In genomic region chr15:81032941-81033629, GRCm38 (mm10) we compare ENCODE assay signal across 12 mouse cellular contexts. TPM values are rescaled to one million over a fixed set of nuclear protein-coding genes. Genes with fewer than 3 reads are reported as not detected.
DNase-seq lines count a peak whose midpoint lies in the region; ATAC-seq lines count a peak whose summit lies in the region.
"Had no signal": no experiment of that assay in that cellular context is flagged by ENCODE, and none has a peak within 500 bp of the region (broad histone marks: within the 10 kb centered on the region; RNA-seq: fewer than 3 reads in every experiment).

No protein-coding gene starts in this region.

- no peak overlapping the region for H3K4me3 ChIP-seq in neural tube, embryonic 13.5 days
- H3K4me3 ChIP-seq in neural tube, embryonic 15.5 days (replicated peaks): no peak overlapping the region

- H3K27me3 ChIP-seq in neural tube, embryonic 13.5 days: no peaks in the 10 kb centered on the region
- no peaks in the 10 kb centered on the region for H3K27me3 ChIP-seq in neural tube, embryonic 15.5 days (replicated peaks)

- no peak overlapping the region for H3K4me2 ChIP-seq in neural tube, embryonic 13.5 days
- H3K4me2 ChIP-seq in neural tube, embryonic 15.5 days: no peak overlapping the region

- no peak overlapping the region for H3K9ac ChIP-seq in neural tube, embryonic 13.5 days
- H3K9ac ChIP-seq in neural tube, embryonic 15.5 days (replicated peaks): no peak overlapping the region

- ATAC-seq in neural tube, embryonic 13.5 days (ENCODE audit: low read depth): no peak
- ATAC-seq in neural tube, embryonic 15.5 days (ENCODE audit: low FRiP score): no peak
- peak; percentile 68 for ATAC-seq in inflammation-experienced regulatory T-cells, adult 6 months

- DNase-seq in embryo, embryonic 10 days (ENCODE audit: low spot score): peak; percentile 34
- no peak for DNase-seq in embryo, embryonic 9.5 days (ENCODE audit: extremely low spot score)
- DNase-seq in thymus, postnatal 14 days: peak; percentile 36
- no peak for DNase-seq in cerebellum, adult 11-12 months
- DNase-seq in left cerebral cortex, adult 11 months (ENCODE audit: low spot score): no peak
- DNase-seq: adrenal gland, postnatal 14 days; kidney, adult 18-20 months; lung, postnatal 4 days; right cerebral cortex, postnatal 14 days had no signal

- no peaks in the 10 kb centered on the region for H3K36me3 ChIP-seq in neural tube, embryonic 13.5 days
- no peaks in the 10 kb centered on the region for H3K36me3 ChIP-seq in neural tube, embryonic 15.5 days

- peak overlapping the region; percentile 61 for H3K27ac ChIP-seq in neural tube, embryonic 13.5 days (replicated peaks)
- H3K27ac ChIP-seq in neural tube, embryonic 15.5 days (replicated peaks): no peak overlapping the region

- WGBS in neural tube, embryonic 13.5 days: 36% methylated on average over 9 of the region's 9 CpGs
- 42% methylated on average over 8 of the region's 9 CpGs for WGBS in neural tube, embryonic 15.5 days

- peaks cover 34% of the 10 kb centered on the region for H3K4me1 ChIP-seq in neural tube, embryonic 13.5 days (replicated peaks)
- H3K4me1 ChIP-seq in neural tube, embryonic 15.5 days: peaks cover 34% of the 10 kb centered on the region

- no peaks in the 10 kb centered on the region for H3K9me3 ChIP-seq in neural tube, embryonic 13.5 days
- no peaks in the 10 kb centered on the region for H3K9me3 ChIP-seq in neural tube, embryonic 15.5 days (replicated peaks)

RNA-seq across cellular contexts. Expression of gene Sgsm3, which starts 55.5 kb away (rescaled TPM):
- polyA plus RNA-seq in neural tube, embryonic 13.5 days (2015; fragmentation: Nextera tagmentation; extraction: Ambion mirVana): 51.1 and 55.8 TPM in 2 replicates
- polyA plus RNA-seq in neural tube, embryonic 15.5 days (2015; fragmentation: Nextera tagmentation; extraction: Ambion mirVana): 71.6 and 79.1 TPM in 2 replicates
- 1 to 10 TPM; 3.1 to 4.5 (median 3.5) TPM for polyA plus RNA-seq in inflammation-experienced regulatory T-cells, adult 6 months (2017; shearing (Covaris generic))

Comparison
In these comparisons a context has a peak if more than half of its experiments do, and no peak if none do; other contexts are left out.
1. DNase-seq: peak in embryo, embryonic 10 days (single experiment) and thymus, postnatal 14 days (single experiment); none in embryo, embryonic 9.5 days (single experiment), cerebellum, adult 11-12 months (single experiment) and left cerebral cortex, adult 11 months (single experiment).